Mouse (Mus musculus): Measurements from ENCODE around the gene Tspan6.

Tspan6 gene

GRCm38 (mm10) chrX:133898014-133898542, at the start of gene Tspan6:
Tspan6 (minus strand) TSS chrX:133898429.
- peak; percentile 75 for DNase-seq (ENCODE audit: low spot score)

- DNase-seq (ENCODE audit: low spot score): peak; percentile 36
These were observed 49.2 kb upstream of the Tspan6 start for GRCm38 (mm10) chrX:133947427-133947826.

- no peak for DNase-seq (ENCODE audit: low spot score)
These were observed 41.3 kb upstream of the Tspan6 start for GRCm38 (mm10) chrX:133939561-133939960.

- no peak for DNase-seq (ENCODE audit: low spot score)
These were observed 38.5 kb upstream of the Tspan6 start for GRCm38 (mm10) chrX:133936605-133937225.

- DNase-seq (ENCODE audit: low spot score): no peak
These were observed 33.2 kb upstream of the Tspan6 start for GRCm38 (mm10) chrX:133931302-133932013.

- no peak for DNase-seq (ENCODE audit: low spot score)
These were observed 28.5 kb upstream of the Tspan6 start for GRCm38 (mm10) chrX:133926760-133927159.

GRCm38 (mm10) chrX:133921187-133921586, 23.0 kb upstream of the Tspan6 start:
- no peak for DNase-seq (ENCODE audit: low spot score)

GRCm38 (mm10) chrX:133914219-133914618, 16.0 kb upstream of the Tspan6 start:
- peak; percentile 29 for DNase-seq (ENCODE audit: low spot score)

- no peak for DNase-seq (ENCODE audit: low spot score)
These were observed 14.8 kb upstream of the Tspan6 start for GRCm38 (mm10) chrX:133913006-133913405.

GRCm38 (mm10) chrX:133911397-133912103, 13.3 kb upstream of the Tspan6 start:
- DNase-seq (ENCODE audit: low spot score): no peak

- DNase-seq (ENCODE audit: low spot score): no peak
These were observed 10.0 kb upstream of the Tspan6 start, which contains the start of gene Srpx2 for GRCm38 (mm10) chrX:133908261-133908660. Srpx2 (plus strand) TSS chrX:133908426.

GRCm38 (mm10) chrX:133888111-133888510, 10.1 kb downstream of the Tspan6 start:
- no peak for DNase-seq (ENCODE audit: low spot score)

- no peak for DNase-seq (ENCODE audit: low spot score)
These were observed 10.9 kb downstream of the Tspan6 start for GRCm38 (mm10) chrX:133887308-133887707.

GRCm38 (mm10) chrX:133869743-133870142, 28.5 kb downstream of the Tspan6 start:
- no peak for DNase-seq (ENCODE audit: low spot score)

GRCm38 (mm10) chrX:133853637-133854036, 44.6 kb downstream of the Tspan6 start:
- DNase-seq (ENCODE audit: low spot score): no peak

- no peak for DNase-seq (ENCODE audit: low spot score)
These were observed 47.5 kb downstream of the Tspan6 start, which contains the start of gene Tnmd for GRCm38 (mm10) chrX:133850680-133851079. Tnmd (plus strand) TSS chrX:133850980.
